Mouse (Mus musculus): ENCODE results near the gene Hamp2. TPM values are rescaled to one million over a fixed set of nuclear protein-coding genes. Genes with fewer than 3 reads are reported as not detected.

Gene Hamp2
- polyA plus RNA-seq, 1 experiment from 2014 or later = not detected

GRCm38 (mm10) chr7:30888786-30889185 lies 35.7 kb downstream of the Hamp2 start:
- Histone ChIP-seq H3K4me2 (ENCODE audit: low read depth, low read length) (no peak overlapping the region), H3K4me3 (ENCODE audit: low read length) (no peak overlapping the region), H3K36me3 (ENCODE audit: control insufficient read depth, insufficient read depth, low read length) (no peaks in the 10 kb centered on the region), H3K9ac (ENCODE audit: low read length) (no peak overlapping the region), H3K27ac (ENCODE audit: low read length) (no peak overlapping the region), H3K4me1 (replicated peaks; ENCODE audit: control insufficient read depth, insufficient read depth, low read length) (peaks cover 4% of the 10 kb centered on the region; the same call in 1 of the 2 replicates), H3K9me3 (ENCODE audit: control insufficient read depth, low read length) (no peaks in the 10 kb centered on the region), H3K27me3 (ENCODE audit: control insufficient read depth, insufficient read depth, low read depth, low read length) (no peaks in the 10 kb centered on the region)
- no peak for ATAC-seq (ENCODE audit: low read depth)
- WGBS = 69% methylated on average over 7 of the region's 7 CpGs

- no peaks in the 10 kb centered on the region; the same call in 1 of the 2 replicates for H3K4me1 ChIP-seq (replicated peaks; ENCODE audit: control insufficient read depth, insufficient read depth, low read length)
- WGBS = 81% methylated on average over 14 of the region's 14 CpGs
- no peak overlapping the region for H3K27ac ChIP-seq (ENCODE audit: low read length)
- H3K4me3 ChIP-seq (ENCODE audit: low read length) = no peak overlapping the region
- H3K9ac ChIP-seq (ENCODE audit: low read length) = no peak overlapping the region
- H3K27me3 ChIP-seq (ENCODE audit: control insufficient read depth, insufficient read depth, low read depth, low read length) = no peaks in the 10 kb centered on the region
- no peak for ATAC-seq (ENCODE audit: low read depth)
- no peak overlapping the region for H3K4me2 ChIP-seq (ENCODE audit: low read depth, low read length)
- no peaks in the 10 kb centered on the region for H3K9me3 ChIP-seq (ENCODE audit: control insufficient read depth, low read length)
- H3K36me3 ChIP-seq (ENCODE audit: control insufficient read depth, insufficient read depth, low read length) = no peaks in the 10 kb centered on the region
Observed at GRCm38 (mm10) chr7:30887568-30888188, 36.8 kb downstream of the Hamp2 start.

GRCm38 (mm10) chr7:30886852-30887251 lies 37.6 kb downstream of the Hamp2 start:
- no peak for ATAC-seq (ENCODE audit: low read depth)

GRCm38 (mm10) chr7:30884047-30884446 lies 40.4 kb downstream of the Hamp2 start:
- Histone ChIP-seq H3K4me1 (replicated peaks; ENCODE audit: control insufficient read depth, insufficient read depth, low read length) (no peaks in the 10 kb centered on the region), H3K4me3 (ENCODE audit: low read length) (no peak overlapping the region), H3K4me2 (ENCODE audit: low read depth, low read length) (no peak overlapping the region), H3K36me3 (ENCODE audit: control insufficient read depth, insufficient read depth, low read length) (no peaks in the 10 kb centered on the region), H3K27me3 (ENCODE audit: control insufficient read depth, insufficient read depth, low read depth, low read length) (no peaks in the 10 kb centered on the region), H3K9me3 (ENCODE audit: control insufficient read depth, low read length) (no peaks in the 10 kb centered on the region), H3K9ac (ENCODE audit: low read length) (no peak overlapping the region), H3K27ac (ENCODE audit: low read length) (no peak overlapping the region)
- no peak for ATAC-seq (ENCODE audit: low read depth)

More at GRCm38 (mm10) chr7:30886852-30887251, 37.6 kb downstream of the Hamp2 start:
- H3K27me3 ChIP-seq (ENCODE audit: control insufficient read depth, insufficient read depth, low read depth, low read length) = no peaks in the 10 kb centered on the region
- no peak overlapping the region for H3K4me3 ChIP-seq (ENCODE audit: low read length)
- H3K9me3 ChIP-seq (ENCODE audit: control insufficient read depth, low read length) = no peaks in the 10 kb centered on the region
- WGBS = 79% methylated on average over 4 of the region's 4 CpGs
- no peak overlapping the region for H3K9ac ChIP-seq (ENCODE audit: low read length)
- no peaks in the 10 kb centered on the region for H3K4me1 ChIP-seq (replicated peaks; ENCODE audit: control insufficient read depth, insufficient read depth, low read length)
- H3K27ac ChIP-seq (ENCODE audit: low read length) = no peak overlapping the region
- H3K36me3 ChIP-seq (ENCODE audit: control insufficient read depth, insufficient read depth, low read length) = no peaks in the 10 kb centered on the region
- H3K4me2 ChIP-seq (ENCODE audit: low read depth, low read length) = no peak overlapping the region

- no peak overlapping the region for H3K9ac ChIP-seq (ENCODE audit: low read length)
- H3K27ac ChIP-seq (ENCODE audit: low read length) = no peak overlapping the region
- no peak for ATAC-seq (ENCODE audit: low read depth)
- H3K36me3 ChIP-seq (ENCODE audit: control insufficient read depth, insufficient read depth, low read length) = no peaks in the 10 kb centered on the region
- H3K4me1 ChIP-seq (replicated peaks; ENCODE audit: control insufficient read depth, insufficient read depth, low read length) = no peaks in the 10 kb centered on the region
- no peaks in the 10 kb centered on the region for H3K9me3 ChIP-seq (ENCODE audit: control insufficient read depth, low read length)
- no peak overlapping the region for H3K4me2 ChIP-seq (ENCODE audit: low read depth, low read length)
- 64% methylated on average over 3 of the region's 3 CpGs for WGBS
- H3K27me3 ChIP-seq (ENCODE audit: control insufficient read depth, insufficient read depth, low read depth, low read length) = no peaks in the 10 kb centered on the region
- H3K4me3 ChIP-seq (ENCODE audit: low read length) = no peak overlapping the region
Observed at GRCm38 (mm10) chr7:30881367-30881766, 43.1 kb downstream of the Hamp2 start.

- Histone ChIP-seq H3K4me1 (replicated peaks; ENCODE audit: control insufficient read depth, insufficient read depth, low read length) (no peaks in the 10 kb centered on the region), H3K9ac (ENCODE audit: low read length) (no peak within 1 kb of the TSS), H3K4me3 (ENCODE audit: low read length) (no peak within 1 kb of the TSS), H3K27me3 (ENCODE audit: control insufficient read depth, insufficient read depth, low read depth, low read length) (no peaks in the 10 kb centered on the region), H3K36me3 (ENCODE audit: control insufficient read depth, insufficient read depth, low read length) (no peaks in the 10 kb centered on the region), H3K27ac (ENCODE audit: low read length) (no peak within 1 kb of the TSS), H3K9me3 (ENCODE audit: control insufficient read depth, low read length) (no peaks in the 10 kb centered on the region), H3K4me2 (ENCODE audit: low read depth, low read length) (no peak within 1 kb of the TSS)
- ATAC-seq (ENCODE audit: low read depth) = no peak
- 48% methylated on average over 7 of the region's 7 CpGs for WGBS
Observed at GRCm38 (mm10) chr7:30880176-30880575, 44.3 kb downstream of the Hamp2 start, which contains the start of gene Cd22. TSS of gene Cd22 (minus strand) at chr7:30880342.

GRCm38 (mm10) chr7:30878950-30879349 lies 45.5 kb downstream of the Hamp2 start:
- no peaks in the 10 kb centered on the region for H3K4me1 ChIP-seq (replicated peaks; ENCODE audit: control insufficient read depth, insufficient read depth, low read length)
- H3K4me2 ChIP-seq (ENCODE audit: low read depth, low read length) = no peak overlapping the region
- H3K4me3 ChIP-seq (ENCODE audit: low read length) = no peak overlapping the region
- no peak overlapping the region for H3K9ac ChIP-seq (ENCODE audit: low read length)
- no peak overlapping the region for H3K27ac ChIP-seq (ENCODE audit: low read length)
- 80% methylated on average over 6 of the region's 6 CpGs for WGBS
- H3K9me3 ChIP-seq (ENCODE audit: control insufficient read depth, low read length) = no peaks in the 10 kb centered on the region
- no peak for ATAC-seq (ENCODE audit: low read depth)
- H3K27me3 ChIP-seq (ENCODE audit: control insufficient read depth, insufficient read depth, low read depth, low read length) = no peaks in the 10 kb centered on the region
- H3K36me3 ChIP-seq (ENCODE audit: control insufficient read depth, insufficient read depth, low read length) = no peaks in the 10 kb centered on the region

GRCm38 (mm10) chr7:30873083-30873482 lies 51.4 kb downstream of the Hamp2 start:
- Histone ChIP-seq H3K9ac (ENCODE audit: low read length) (no peak overlapping the region), H3K4me3 (ENCODE audit: low read length) (no peak overlapping the region)
- ATAC-seq (ENCODE audit: low read depth) = peak; percentile 41; the same call in 1 of the 2 replicates

More at GRCm38 (mm10) chr7:30873083-30873482, 51.4 kb downstream of the Hamp2 start:
- Histone ChIP-seq H3K4me2 (ENCODE audit: low read depth, low read length) (peak overlapping the region; percentile 36), H3K27me3 (ENCODE audit: control insufficient read depth, insufficient read depth, low read depth, low read length) (no peaks in the 10 kb centered on the region; the same call in 1 of the 2 replicates), H3K9me3 (ENCODE audit: control insufficient read depth, low read length) (no peaks in the 10 kb centered on the region), H3K4me1 (replicated peaks; ENCODE audit: control insufficient read depth, insufficient read depth, low read length) (no peaks in the 10 kb centered on the region), H3K36me3 (ENCODE audit: control insufficient read depth, insufficient read depth, low read length) (no peaks in the 10 kb centered on the region), H3K27ac (ENCODE audit: low read length) (no peak overlapping the region)
- WGBS = 13% methylated on average over 15 of the region's 15 CpGs

All from lung, embryonic 16.5 days (tissue).